Mouse (Mus musculus) testis, adult 10 weeks (tissue): ENCODE data around the gene Elob. TPM values are rescaled to one million over a fixed set of nuclear protein-coding genes. Genes with fewer than 3 reads are reported as not detected.

Experiments used
- polyA plus RNA-seq: library from polyadenylated mRNA; stranded (reverse); fragments of 350-450 nt; fragmentation: Illumina TruSeq; extraction: RNeasy Lipid Tissue Mini Kit (QIAGEN cat#74804); gene quantifications from one replicate; pipeline ENCODE4 v1.2.3, GENCODE M21; 2014; ENCODE audit warnings: low read depth, low replicate concordance

Gene Elob
- polyA plus RNA-seq, result 40.8 TPM

GRCm38 (mm10) chr17:23829064-23829619 is at the start of gene Elob:
Elob (minus strand) TSS chr17:23829136.

GRCm38 (mm10) chr17:23867756-23868155 is 38.8 kb upstream of the Elob start, which contains the start of gene Prss21:
Prss21 (plus strand) TSS chr17:23868056.

GRCm38 (mm10) chr17:23843812-23844273 is 14.9 kb upstream of the Elob start, which contains the start of the genes Prss32 and Prss41:
Prss32 (plus strand) TSS chr17:23843855.
Prss41 (minus strand) TSS chr17:23844172.

GRCm38 (mm10) chr17:23836006-23836575 is 7.2 kb upstream of the Elob start, which contains the start of gene Prss33:
Prss33 (minus strand) TSS chr17:23836056.

GRCm38 (mm10) chr17:23790269-23791078 is 38.5 kb downstream of the Elob start, which contains the start of gene Srrm2:
Srrm2 (plus strand) TSS chr17:23790532.

GRCm38 (mm10) chr17:23785561-23786471 is 43.1 kb downstream of the Elob start, which contains the start of gene Flywch2:
Flywch2 (minus strand) TSS chr17:23786081.

Other genes with a start within 250 kb of the Elob start
- 2.5 TPM for gene Zfp13, start 229.6 kb downstream of the Elob start, polyA plus RNA-seq
- gene Zscan10, start 228.3 kb downstream of the Elob start, polyA plus RNA-seq, result 0.41 TPM
- 0.14 TPM for gene Mmp25, start 183.9 kb downstream of the Elob start, polyA plus RNA-seq
- not detected for gene Bicdl2, start 168.6 kb downstream of the Elob start, polyA plus RNA-seq
- gene Hcfc1r1, start 155.5 kb downstream of the Elob start, polyA plus RNA-seq, result 3.5 TPM
- 1.3 TPM for gene Thoc6, start 155.3 kb downstream of the Elob start, polyA plus RNA-seq
- gene Tnfrsf12a, start 151.7 kb downstream of the Elob start, polyA plus RNA-seq, result not detected
- gene Cldn6, start 149.9 kb downstream of the Elob start, polyA plus RNA-seq, result not detected
- gene Cldn9, start 145.1 kb downstream of the Elob start, polyA plus RNA-seq, result not detected
- 0.87 TPM for gene 1520401A03Rik, start 106.4 kb downstream of the Elob start, polyA plus RNA-seq
- gene Pkmyt1, start 102.8 kb downstream of the Elob start, polyA plus RNA-seq, result 1.9 TPM
- gene Paqr4, start 88.3 kb downstream of the Elob start, polyA plus RNA-seq, result not detected
- gene Kremen2, start 83.3 kb downstream of the Elob start, polyA plus RNA-seq, result not detected
- gene Flywch1, start 57.5 kb downstream of the Elob start, polyA plus RNA-seq, result 7.3 TPM
- 1.9 TPM for gene Flywch2, start 43.1 kb downstream of the Elob start, polyA plus RNA-seq
- gene Srrm2, start 38.6 kb downstream of the Elob start, polyA plus RNA-seq, result 89.6 TPM
- gene Prss33, start 6.9 kb upstream of the Elob start, polyA plus RNA-seq, result not detected
- not detected for gene Prss32, start 14.7 kb upstream of the Elob start, polyA plus RNA-seq
- gene Prss41, start 15.0 kb upstream of the Elob start, polyA plus RNA-seq, result 2.3 TPM
- gene Prss21, start 38.9 kb upstream of the Elob start, polyA plus RNA-seq, result 34.8 TPM
- gene Dcpp1, start 51.7 kb upstream of the Elob start, polyA plus RNA-seq, result not detected
- not detected for gene Dcpp2, start 51.7 kb upstream of the Elob start, polyA plus RNA-seq
- gene Dcpp3, start 88.3 kb upstream of the Elob start, polyA plus RNA-seq, result not detected
- gene Sbp, start 112.5 kb upstream of the Elob start, polyA plus RNA-seq, result not detected
- not detected for gene Sbpl, start 126.1 kb upstream of the Elob start, polyA plus RNA-seq
- not detected for gene Prss30, start 151.4 kb upstream of the Elob start, polyA plus RNA-seq
- not detected for gene Prss22, start 169.0 kb upstream of the Elob start, polyA plus RNA-seq
- gene Prss27, start 209.0 kb upstream of the Elob start, polyA plus RNA-seq, result not detected
- 19.6 TPM for gene Kctd5, start 244.3 kb upstream of the Elob start, polyA plus RNA-seq